Mouse (Mus musculus) embryo, embryonic 10 days (tissue): Measurements from ENCODE around the gene Pknox2.

Source experiments
- DNase-seq: peaks from one replicate; pipeline ENCODE4 v3.0.0-alpha.2; 2015; ENCODE audit warnings: low spot score

Pknox2 gene

DNA sequence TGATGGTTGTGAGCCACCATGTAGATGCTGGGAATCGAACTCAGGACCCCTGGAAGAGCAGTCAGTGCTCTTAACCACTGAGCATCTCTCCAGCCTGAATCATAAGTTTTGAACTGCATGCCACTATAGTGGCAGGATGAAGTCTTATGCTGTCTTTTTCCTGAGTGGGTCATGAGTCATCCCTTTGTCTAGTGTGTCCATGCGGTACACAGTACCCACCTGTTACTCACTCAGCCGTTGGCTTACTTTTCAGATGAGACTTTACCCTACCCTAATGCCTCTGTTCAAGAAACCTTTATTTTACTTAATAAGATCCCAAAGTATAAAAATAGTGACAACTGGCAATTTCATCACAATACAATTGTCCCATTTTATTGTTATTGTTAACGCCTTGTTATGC is 95.5 kb downstream of the Pknox2 start:
- no peak for DNase-seq

DNA sequence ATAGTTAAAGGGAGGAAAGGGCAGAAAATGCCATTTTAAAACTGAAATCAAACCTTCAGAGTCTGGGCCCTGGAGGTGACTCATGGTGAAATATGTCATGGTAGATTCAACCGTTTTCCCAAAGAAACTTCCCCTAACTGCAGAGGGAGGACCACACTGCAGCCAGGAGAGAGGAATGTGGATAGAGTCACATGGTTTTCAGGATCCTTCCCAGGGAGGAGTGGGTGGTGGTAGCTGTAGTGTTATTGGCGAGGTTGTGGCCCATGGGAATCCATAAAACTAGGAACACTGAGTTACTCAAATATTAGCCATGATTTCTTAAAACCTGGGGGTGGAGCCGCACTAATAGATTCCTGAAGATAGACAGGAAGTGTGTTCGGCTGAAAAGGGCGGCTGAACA is 99.7 kb downstream of the Pknox2 start:
- DNase-seq = no peak

DNA sequence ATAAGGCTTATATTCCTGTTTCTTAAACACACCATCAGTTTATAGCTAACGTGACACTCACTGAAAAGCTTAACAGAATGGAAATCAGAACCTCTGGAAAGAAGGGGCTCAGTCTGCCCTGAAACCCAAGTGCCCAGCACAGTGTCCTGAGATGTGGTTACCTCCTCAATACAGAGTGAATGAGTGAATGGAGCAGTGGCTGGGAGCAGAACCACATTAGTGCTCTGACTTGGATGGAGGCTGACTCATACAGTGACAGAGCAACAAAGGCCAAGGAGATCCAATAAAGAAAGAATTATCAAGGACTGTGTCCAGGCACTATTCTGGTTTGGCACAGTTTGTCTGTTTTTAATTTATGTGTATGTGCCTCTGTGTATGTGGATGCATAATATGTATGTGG is 101.3 kb downstream of the Pknox2 start:
- DNase-seq = no peak

DNA sequence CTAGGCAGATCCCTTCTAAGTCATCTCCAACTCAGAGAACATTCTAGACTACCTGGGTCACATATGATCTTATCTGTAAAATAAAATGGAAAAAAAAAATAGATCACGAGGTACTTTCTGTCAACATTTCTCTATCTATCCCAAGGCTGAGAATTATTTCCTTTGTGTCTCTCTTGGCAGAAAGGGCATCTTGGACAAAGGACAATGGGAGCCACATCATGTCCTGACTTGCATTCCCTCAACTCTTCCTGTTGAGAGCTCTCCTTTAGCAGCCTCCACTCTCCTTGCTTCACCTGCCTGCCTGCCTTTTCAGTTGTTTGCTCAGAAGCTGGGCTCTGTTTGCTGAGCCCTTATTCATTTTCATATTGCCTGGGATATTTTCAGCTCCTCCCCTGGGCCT is 103.0 kb downstream of the Pknox2 start:
- DNase-seq = no peak

DNA sequence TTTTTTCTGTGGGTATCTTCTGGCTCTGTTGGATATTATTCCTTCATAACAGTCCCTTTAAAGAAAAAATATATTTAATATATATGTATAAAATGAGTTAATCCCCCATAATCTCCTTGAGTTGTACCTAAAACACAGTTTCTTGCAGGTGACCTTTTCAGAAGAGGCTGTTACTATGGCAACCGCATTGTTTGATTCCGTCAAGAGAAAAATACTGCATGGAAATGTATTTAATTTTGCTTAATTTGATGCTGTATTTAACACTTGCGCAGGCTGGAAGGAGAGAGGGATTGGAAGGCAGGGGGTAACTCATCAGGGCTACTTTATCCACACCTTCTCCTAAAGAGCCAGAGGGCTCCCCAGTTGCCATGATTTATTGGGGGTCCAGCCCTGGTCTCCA is 108.3 kb downstream of the Pknox2 start:
- DNase-seq = no peak

DNA sequence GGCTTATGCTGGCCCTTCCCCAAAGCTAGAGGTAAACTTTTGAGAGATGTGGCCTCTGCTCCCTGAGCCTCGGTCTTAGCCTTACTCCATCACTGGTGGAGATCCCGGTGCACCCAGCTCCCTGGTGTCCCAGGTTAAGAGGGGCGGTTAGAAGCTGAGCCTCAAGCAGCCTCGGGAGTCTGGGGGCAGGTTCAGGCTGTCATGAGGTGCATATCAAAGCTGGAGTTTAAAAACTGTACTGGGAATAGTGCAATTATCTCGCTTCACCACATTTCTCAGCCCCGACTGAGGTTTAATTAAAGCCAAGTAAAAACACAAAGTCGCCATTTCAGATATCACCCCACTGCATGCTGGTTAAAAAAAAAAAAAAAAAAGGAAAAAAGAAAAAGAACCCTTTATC is 108.8 kb downstream of the Pknox2 start:
- no peak for DNase-seq

DNA sequence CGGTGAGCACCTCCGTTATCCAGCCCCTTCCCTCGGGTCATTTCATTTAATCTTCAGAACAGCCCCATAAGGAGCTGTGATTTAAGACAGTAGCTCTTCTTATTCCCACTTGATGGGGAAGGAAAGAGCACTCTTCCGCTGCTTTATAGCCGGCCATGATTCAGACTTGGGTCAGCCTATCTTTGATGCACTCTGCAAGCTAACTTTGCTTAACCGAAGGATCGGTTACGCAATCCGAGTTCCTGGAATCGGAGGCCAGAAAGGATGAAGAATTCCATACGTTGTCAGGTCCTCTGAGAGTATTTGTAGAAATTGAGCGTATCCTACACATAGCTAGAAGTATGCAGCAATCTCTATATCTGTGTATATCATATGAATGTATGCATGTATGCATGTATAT is 109.8 kb downstream of the Pknox2 start:
- no peak for DNase-seq

DNA sequence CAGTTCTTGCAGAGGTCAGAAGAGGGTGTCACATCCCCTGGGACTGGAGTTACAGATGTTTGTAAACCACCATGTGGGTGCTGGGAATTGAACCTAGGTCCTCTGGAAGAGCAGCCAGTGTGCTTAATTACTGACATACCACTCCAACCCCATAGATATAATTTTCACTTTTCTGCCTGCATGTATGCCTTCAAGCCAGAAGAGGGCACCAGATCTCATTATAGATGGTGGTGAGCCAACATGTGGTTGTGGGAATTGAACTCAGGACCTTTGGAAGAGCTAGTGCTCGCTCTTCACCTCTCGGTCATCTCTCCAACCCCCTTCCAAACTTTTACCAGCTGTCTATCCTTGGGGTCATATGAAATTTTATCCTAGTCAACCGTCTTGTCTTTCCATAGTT is 112.0 kb downstream of the Pknox2 start:
- DNase-seq = no peak

DNA sequence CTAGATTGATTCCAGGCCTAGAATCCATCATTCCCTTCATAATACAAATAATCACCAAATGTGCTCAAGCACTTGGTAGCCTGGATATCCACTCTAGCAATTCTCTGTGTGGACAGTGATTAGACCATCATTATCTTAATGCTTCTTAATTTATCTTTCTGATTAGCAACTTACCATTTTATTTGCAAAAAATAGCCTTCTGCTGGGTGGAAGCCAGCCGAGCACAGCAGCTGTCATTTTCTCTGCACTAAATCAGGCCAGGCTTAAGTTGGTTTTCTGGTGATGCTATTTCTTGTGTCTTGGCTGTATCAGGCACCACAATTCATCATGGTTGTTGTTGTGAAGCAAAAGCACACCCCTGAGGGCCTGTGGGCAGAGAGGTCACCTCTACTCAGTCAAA is 112.9 kb downstream of the Pknox2 start:
- no peak for DNase-seq

DNA sequence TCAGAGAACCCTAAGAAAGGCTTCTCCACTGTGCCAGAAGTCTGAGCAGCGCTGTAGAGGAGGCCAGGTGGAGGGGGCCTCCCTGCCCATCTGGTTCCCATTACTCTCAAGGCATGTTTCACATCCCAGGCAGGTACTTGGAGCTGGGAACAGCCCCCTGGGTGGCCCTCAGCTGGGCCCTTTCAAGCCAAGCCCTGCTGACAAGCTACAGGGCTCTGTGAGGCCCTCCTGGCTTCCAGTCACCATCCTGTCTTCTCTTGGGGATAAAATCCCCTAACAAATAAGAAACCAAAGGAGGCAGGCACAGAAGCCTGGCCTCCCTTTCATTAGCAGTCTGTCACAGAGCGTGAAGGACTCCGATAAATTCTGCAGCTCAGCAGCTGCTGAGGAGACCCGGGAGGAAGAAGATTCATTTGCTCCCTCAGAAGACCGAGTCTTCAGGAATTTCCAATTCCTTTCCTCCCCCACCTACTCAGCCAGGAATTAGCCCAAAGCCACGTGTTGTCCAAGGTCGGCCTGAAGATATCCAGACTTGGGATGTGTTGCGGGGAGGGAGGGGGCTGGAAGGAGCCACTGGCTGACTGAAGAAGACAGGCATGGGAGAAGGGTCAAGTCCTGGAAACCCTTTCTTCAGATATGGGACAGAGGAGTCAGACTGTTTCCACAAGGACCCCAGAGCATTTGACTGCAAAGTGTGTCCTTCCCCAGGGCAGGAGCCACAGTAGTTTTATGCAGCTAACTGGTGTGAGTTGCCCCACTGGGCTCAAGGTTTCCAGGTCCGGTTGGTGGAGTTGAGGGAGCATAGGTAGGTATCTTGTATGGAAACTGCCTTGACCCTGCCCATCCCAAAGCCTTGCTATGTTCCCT is 116.6 kb downstream of the Pknox2 start:
- DNase-seq = peak; percentile 74

DNA sequence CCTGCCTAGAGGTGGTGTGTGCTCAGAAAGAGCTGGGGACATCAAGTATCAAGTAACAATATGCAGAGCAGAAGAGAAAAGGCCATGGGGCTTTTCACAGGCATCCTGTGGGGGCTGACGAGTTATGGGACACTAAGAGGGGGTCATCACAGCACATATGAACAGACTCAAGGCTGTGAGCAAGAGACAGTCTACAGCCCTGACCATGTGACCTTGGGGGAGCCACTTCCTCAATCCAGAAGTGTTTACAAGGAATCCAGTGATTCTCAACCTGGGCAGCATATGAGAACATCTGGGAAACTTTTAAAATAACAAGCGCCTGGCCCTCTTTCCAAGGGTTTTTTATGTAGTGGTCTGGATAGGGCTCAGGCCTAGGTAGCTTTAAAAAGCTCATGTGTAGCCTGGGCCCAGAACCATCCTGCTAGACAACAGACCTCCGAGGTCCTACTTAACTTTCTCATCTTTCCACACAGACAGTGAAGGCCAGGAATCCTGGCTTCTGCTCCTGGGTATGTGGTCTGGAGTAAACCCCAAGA is 117.3 kb downstream of the Pknox2 start:
- no peak for DNase-seq

DNA sequence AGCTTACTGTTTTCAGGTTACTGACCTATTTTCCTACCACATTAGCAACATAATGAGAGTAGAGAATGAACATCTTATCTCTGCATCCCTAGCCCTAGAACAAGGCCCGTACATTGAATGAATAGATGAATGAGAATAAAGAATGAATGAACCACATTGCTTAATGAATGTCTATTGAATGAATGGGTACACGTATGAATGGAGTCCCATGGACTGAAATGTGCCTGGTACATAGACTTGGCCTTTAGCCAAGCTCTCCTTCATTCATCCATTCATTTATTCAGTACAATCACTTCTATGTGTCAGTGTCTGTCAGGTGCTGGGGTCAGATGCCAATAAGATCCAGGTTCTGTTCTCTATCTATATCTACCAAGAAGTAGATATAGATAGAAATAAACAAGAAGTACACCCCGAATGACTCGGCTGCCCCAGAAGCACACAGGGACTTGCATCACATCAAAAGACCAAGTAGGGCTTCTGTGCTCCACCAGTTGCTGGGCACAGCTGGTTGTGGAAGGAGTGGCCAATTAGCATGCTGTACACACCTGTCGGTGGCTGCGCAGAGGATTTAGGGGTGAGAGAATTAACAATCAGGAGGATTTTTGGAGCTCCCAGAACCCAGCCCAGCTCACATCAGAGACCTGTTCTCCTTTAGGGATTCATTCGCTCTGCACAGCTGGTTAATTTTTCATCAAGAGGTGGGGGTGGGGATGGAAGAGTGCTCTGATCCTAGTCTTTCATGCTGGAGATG is 119.2 kb downstream of the Pknox2 start:
- no peak for DNase-seq

DNA sequence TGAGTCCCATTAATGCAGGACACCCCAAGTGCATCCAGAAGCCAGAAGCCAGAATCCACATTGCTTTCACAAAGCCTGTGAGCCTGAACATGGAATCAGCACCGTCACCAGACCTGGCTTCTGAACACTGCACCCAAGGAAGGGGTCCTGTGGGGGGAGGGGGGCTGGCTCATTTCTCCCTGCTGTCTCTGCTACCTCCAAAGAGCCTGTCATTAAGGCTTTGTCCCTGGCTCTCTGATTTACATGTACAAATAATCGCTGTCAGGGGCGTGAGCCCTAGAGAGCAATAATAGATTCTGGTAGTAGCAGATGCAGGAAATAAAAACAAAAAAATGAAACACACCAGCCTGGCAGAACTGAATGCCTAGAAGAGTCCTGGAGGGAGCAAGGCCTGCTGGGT is 121.3 kb downstream of the Pknox2 start:
- no peak for DNase-seq

DNA sequence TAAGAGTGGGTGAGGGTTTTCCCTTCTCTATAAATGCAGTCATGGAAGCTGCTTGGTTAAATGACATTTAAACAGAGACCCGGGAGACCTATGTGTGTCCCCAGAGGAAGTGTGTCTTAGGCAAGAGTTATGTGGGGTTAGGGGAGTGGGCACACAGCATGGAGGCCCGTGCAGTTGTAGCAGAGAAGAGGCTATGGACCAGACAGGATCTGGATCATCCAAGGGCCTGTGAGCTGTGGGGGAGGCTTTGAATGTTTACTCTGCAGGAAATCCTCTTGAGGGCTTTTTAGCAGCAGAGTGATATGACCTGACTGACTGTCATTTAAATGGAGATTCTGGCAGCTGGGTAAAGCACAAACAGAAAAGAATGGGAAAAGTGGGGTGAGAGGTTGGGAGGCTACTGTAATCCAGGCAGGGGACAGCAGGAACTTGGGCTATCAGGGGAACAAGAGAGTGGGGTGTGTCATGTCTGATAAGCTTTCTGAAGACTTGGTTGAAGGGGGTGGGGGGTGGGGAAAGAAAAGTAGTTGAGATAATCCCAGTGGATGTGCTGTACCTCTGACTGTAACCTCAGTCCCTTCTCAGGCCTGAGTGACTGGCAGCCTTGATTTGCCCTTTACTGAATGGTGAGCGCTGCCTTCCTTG is 125.5 kb downstream of the Pknox2 start:
- DNase-seq = no peak

DNA sequence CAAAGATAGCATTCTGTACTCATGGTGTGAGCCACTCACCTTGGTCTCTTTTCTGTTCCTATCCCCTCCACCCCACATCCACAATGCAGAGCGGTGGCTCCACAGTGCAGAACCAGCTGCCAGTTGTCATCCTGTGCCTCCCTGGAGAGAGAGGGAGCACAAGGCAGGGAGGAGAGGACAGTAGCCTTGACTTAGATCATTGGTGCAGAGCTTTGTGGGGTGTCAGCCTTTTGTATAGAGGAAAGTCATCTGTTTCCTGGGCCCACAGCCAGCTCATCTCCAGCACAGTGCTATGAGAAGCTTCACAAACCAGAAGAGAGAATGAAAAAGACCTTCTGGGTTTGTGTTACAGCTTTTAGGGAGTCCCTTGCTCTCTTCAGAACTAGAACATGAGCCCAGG is 129.1 kb downstream of the Pknox2 start:
- no peak for DNase-seq

DNA sequence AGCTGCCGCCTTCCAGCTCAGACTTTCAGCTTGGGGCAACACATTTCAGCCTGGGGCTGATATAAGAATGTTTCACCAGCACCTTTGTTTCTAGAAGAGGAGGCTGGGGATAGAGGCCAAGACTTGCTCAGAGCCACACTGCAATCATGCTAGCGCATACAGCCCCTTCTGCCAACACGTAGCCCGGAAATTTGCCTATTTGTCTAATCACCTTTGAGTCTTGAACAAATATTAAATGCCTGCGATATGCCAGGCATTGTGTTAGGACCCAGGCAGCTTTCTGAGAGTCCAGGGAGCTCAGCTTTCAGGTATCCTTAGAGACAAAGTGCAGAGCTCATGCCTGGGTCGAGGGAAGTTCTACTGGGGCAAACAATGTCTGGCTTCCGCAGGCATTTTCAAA is 130.0 kb downstream of the Pknox2 start:
- DNase-seq = no peak

DNA sequence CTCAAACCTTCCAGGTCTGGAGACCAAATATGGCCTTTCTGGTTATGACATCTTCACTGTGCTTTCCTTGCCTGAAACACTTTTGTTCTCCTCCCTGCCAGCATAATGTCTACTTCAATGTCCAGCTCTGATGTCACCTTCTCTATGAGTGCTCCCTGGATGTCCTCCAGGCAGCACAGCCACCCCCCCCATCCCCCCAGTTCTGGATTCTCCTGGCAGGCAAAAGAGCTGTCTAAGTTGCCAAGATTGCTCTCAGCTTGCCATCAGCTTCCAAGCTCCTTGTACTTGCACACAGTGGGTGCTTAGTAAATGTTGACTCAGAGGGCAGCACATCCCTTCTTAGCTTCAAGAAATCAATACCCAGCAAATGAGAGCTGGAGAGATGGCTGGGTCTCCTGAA is 131.0 kb downstream of the Pknox2 start:
- DNase-seq = no peak

DNA sequence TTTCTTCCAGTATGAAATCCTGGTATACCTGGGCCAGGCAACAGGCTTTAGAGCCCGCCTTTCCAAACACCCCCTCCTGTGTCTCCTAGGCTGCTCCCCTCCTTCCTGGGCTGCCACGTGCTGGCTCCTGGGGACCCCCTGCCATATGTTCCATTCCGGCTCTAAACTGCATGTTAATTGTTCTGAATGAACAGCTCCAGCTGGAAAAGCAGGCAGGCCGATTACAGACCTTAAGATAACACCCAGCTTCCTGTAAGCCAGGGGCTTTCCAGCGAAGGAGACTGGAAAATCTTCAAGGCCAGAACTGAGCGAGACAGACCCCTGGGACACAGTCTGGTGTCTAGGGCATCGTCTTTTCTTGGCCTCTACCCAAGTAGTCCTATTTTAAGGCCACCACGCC is 133.6 kb downstream of the Pknox2 start:
- peak; percentile 64 for DNase-seq

DNA sequence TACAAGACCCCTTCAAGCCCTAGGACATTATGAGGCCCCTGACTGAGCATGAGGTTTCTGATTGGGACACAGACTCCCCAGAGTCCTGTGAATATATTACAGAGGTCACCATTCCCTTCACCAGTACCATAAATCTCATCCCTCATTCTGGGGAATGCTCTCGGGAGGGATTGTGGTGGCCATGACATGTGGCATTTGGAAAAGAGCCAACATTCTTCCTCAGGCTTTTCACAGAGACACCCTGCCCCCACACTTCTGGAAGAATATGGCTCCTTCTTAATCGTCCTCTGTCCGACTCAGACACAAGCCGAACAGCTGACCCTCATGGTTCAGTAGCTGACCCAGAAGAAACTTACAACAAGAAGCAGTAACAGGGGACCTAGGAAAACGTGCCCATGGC is 139.1 kb downstream of the Pknox2 start:
- DNase-seq = peak; percentile 61

DNA sequence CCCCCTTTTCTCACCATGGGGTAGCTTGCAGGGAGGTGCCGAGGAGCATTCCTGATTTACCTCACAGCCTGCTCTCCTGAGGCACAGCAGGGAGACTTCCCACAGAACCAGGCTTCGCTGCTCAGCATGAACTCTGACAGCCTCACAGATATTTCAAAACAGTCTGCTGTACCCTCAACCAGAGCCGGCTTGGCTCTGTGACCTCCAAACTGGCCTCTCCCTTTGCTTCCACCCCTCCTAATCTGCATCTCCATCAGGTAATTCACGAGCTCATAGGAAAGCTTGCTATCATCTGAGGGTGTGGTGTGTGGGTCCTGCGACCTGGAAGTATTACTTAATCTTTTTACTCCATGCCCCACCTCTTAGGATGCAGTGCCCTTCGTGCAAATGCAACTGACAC is 142.5 kb downstream of the Pknox2 start:
- DNase-seq = no peak

DNA sequence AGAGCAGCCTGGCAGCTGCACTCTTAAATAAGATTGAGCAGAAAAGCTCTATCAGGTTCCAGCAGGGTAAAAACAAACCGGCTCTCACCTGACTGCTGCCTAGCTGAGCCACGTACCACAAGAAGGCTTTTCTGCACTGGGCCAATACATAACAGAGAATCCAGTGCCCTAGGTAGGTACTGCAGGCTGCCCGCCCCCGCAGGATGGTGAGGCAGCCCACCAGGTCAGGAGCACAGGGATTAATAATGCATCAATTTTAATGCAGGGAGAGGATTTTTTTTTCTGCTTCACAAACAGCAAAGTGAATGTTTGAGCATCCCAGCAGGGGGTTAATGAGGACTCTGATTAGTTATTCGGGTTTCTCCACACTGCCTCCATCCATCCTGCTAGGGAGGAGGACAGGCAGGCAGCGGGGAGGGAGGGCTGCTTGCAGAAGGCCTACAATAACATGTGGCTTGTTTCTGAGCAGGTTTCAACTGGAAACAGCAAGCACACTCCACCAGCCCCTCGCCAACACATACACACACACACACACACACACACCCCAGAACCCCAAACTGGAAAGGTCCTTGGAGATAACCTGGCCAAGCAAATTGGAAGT is 145.2 kb downstream of the Pknox2 start:
- no peak for DNase-seq

DNA sequence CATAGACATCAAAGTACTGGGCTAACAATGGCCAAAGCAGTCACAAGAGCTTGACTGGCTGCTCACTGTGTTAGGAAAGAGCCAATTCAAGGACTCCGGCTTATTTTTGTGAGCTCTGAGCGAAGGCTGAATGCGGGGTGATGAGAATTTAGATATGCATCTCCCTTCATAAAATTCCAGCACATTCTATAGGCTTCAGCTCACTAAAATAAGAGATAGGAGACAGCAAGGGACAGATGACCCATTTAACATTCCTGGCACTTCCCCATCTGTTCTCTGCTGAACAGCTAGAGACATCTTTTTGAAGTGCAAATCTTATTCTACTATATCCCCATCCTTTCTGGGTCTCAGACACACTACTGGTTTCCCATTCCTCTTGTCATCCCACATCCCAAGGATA is 147.8 kb downstream of the Pknox2 start:
- DNase-seq = no peak
